Mouse (Mus musculus): ENCODE data around the gene 2410131K14Rik. TPM values are rescaled to one million over a fixed set of nuclear protein-coding genes. Genes with fewer than 3 reads are reported as not detected.

Gene 2410131K14Rik
- polyA plus RNA-seq, 1 experiment from 2014 or later: 8.5 TPM

DNA sequence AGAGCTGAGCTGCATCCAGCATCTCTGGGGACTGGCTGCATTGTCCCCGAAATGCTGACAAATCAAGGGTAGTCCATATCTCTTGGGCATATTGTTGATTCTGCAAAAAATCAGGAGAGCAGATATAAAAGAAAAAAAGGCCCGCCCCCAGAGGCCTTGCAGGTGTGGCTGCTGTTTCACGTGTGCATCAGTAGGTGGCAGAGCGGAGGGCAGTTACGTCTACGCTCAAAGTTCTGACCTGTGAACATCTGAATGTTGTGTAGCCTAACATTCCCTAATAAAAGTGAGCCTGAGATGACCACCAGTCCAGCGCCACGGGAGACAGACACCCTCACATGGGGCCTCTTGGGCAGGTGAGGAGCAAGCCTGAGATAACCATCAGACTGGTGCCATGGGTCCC, 21.3 kb downstream of the 2410131K14Rik start:
- H3K4me2 ChIP-seq (ENCODE audit: low read length): no peak overlapping the region
- DNase-seq (ENCODE audit: low spot score) (no peak), ATAC-seq (replicated peaks; ENCODE audit: low FRiP score, low TSS enrichment, low read depth) (no peak)
- WGBS: 32% methylated on average over 8 of the region's 8 CpGs
- peaks cover 14% of the 10 kb centered on the region for H3K36me3 ChIP-seq (ENCODE audit: control insufficient read depth, insufficient read depth, low read length)
- H3K4me1 ChIP-seq (replicated peaks; ENCODE audit: control insufficient read depth, insufficient read depth, low read length): no peaks in the 10 kb centered on the region
- no peak overlapping the region for H3K9ac ChIP-seq (ENCODE audit: low read length)
- H3K27me3 ChIP-seq (replicated peaks; ENCODE audit: control insufficient read depth, insufficient read depth, low read length): no peaks in the 10 kb centered on the region
- H3K27ac ChIP-seq (ENCODE audit: low read depth): no peak overlapping the region
- no peak overlapping the region for H3K4me3 ChIP-seq (ENCODE audit: low read depth, low read length)
- no peaks in the 10 kb centered on the region for H3K9me3 ChIP-seq (ENCODE audit: control insufficient read depth, low read length)

GRCm38 (mm10) chr5:118268987-118269386, 24.0 kb downstream of the 2410131K14Rik start:
- ATAC-seq (replicated peaks; ENCODE audit: low FRiP score, low TSS enrichment, low read depth): peak; percentile 79; the same call in 1 of the 2 replicates
- Histone ChIP-seq H3K27ac (ENCODE audit: low read depth) (no peak overlapping the region), H3K36me3 (ENCODE audit: control insufficient read depth, insufficient read depth, low read length) (no peaks in the 10 kb centered on the region), H3K9ac (ENCODE audit: low read length) (no peak overlapping the region), H3K4me2 (ENCODE audit: low read length) (peak overlapping the region; percentile 37), H3K4me3 (ENCODE audit: low read depth, low read length) (no peak overlapping the region), H3K9me3 (ENCODE audit: control insufficient read depth, low read length) (no peaks in the 10 kb centered on the region), H3K27me3 (replicated peaks; ENCODE audit: control insufficient read depth, insufficient read depth, low read length) (peaks cover 14% of the 10 kb centered on the region; the same call in 1 of the 2 replicates), H3K4me1 (replicated peaks; ENCODE audit: control insufficient read depth, insufficient read depth, low read length) (no peaks in the 10 kb centered on the region)
- WGBS: 1% methylated on average over 13 of the region's 13 CpGs
- DNase-seq (ENCODE audit: low spot score): peak; percentile 98

GRCm38 (mm10) chr5:118271449-118272110, 26.6 kb downstream of the 2410131K14Rik start:
- Histone ChIP-seq H3K27ac (ENCODE audit: low read depth) (no peak overlapping the region), H3K4me3 (ENCODE audit: low read depth, low read length) (no peak overlapping the region), H3K9me3 (ENCODE audit: control insufficient read depth, low read length) (no peaks in the 10 kb centered on the region), H3K4me2 (ENCODE audit: low read length) (no peak overlapping the region), H3K4me1 (replicated peaks; ENCODE audit: control insufficient read depth, insufficient read depth, low read length) (no peaks in the 10 kb centered on the region; the same call in 1 of the 2 replicates), H3K9ac (ENCODE audit: low read length) (no peak overlapping the region), H3K27me3 (replicated peaks; ENCODE audit: control insufficient read depth, insufficient read depth, low read length) (peaks cover 14% of the 10 kb centered on the region; the same call in 1 of the 2 replicates), H3K36me3 (ENCODE audit: control insufficient read depth, insufficient read depth, low read length) (no peaks in the 10 kb centered on the region)
- WGBS: 67% methylated on average over 10 of the region's 10 CpGs
- DNase-seq (ENCODE audit: low spot score) (no peak), ATAC-seq (replicated peaks; ENCODE audit: low FRiP score, low TSS enrichment, low read depth) (no peak)

GRCm38 (mm10) chr5:118273446-118273845, 28.4 kb downstream of the 2410131K14Rik start:
- Histone ChIP-seq H3K27ac (ENCODE audit: low read depth) (no peak overlapping the region), H3K4me2 (ENCODE audit: low read length) (no peak overlapping the region), H3K4me3 (ENCODE audit: low read depth, low read length) (no peak overlapping the region), H3K9ac (ENCODE audit: low read length) (no peak overlapping the region), H3K9me3 (ENCODE audit: control insufficient read depth, low read length) (no peaks in the 10 kb centered on the region), H3K27me3 (replicated peaks; ENCODE audit: control insufficient read depth, insufficient read depth, low read length) (peaks cover 14% of the 10 kb centered on the region; the same call in 1 of the 2 replicates), H3K36me3 (ENCODE audit: control insufficient read depth, insufficient read depth, low read length) (no peaks in the 10 kb centered on the region), H3K4me1 (replicated peaks; ENCODE audit: control insufficient read depth, insufficient read depth, low read length) (no peaks in the 10 kb centered on the region; the same call in 1 of the 2 replicates)
- ATAC-seq (replicated peaks; ENCODE audit: low FRiP score, low TSS enrichment, low read depth): no peak
- WGBS: 76% methylated on average over 7 of the region's 7 CpGs
- DNase-seq (ENCODE audit: low spot score): no peak

DNA sequence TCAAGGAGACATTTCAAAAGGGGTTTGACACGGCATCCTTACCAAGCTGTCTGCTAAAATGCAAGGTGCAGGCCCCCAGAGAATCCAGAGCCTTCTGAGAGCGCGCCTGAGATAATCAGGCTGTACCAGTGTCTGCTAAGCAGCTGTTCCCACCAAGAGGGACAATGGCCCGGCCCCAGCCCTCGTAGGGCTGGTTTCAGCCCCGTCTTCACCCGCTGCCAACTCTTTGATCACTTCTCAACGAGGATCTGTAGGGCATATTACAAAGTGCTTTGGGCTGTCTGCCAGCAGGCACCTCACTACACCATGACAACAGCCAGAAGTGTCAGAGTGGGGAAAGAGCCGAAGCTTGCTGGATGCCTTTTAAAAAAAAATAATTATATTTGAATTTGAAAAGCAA, 29.5 kb downstream of the 2410131K14Rik start:
- peaks cover 14% of the 10 kb centered on the region; the same call in 1 of the 2 replicates for H3K27me3 ChIP-seq (replicated peaks; ENCODE audit: control insufficient read depth, insufficient read depth, low read length)
- WGBS: 32% methylated on average over 9 of the region's 9 CpGs
- H3K4me2 ChIP-seq (ENCODE audit: low read length): no peak overlapping the region
- no peak for ATAC-seq (replicated peaks; ENCODE audit: low FRiP score, low TSS enrichment, low read depth)
- H3K27ac ChIP-seq (ENCODE audit: low read depth): no peak overlapping the region
- no peak overlapping the region for H3K4me3 ChIP-seq (ENCODE audit: low read depth, low read length)
- no peaks in the 10 kb centered on the region; the same call in 1 of the 2 replicates for H3K4me1 ChIP-seq (replicated peaks; ENCODE audit: control insufficient read depth, insufficient read depth, low read length)
- H3K36me3 ChIP-seq (ENCODE audit: control insufficient read depth, insufficient read depth, low read length): no peaks in the 10 kb centered on the region
- H3K9me3 ChIP-seq (ENCODE audit: control insufficient read depth, low read length): no peaks in the 10 kb centered on the region
- H3K9ac ChIP-seq (ENCODE audit: low read length): no peak overlapping the region
- no peak for DNase-seq (ENCODE audit: low spot score)

DNA sequence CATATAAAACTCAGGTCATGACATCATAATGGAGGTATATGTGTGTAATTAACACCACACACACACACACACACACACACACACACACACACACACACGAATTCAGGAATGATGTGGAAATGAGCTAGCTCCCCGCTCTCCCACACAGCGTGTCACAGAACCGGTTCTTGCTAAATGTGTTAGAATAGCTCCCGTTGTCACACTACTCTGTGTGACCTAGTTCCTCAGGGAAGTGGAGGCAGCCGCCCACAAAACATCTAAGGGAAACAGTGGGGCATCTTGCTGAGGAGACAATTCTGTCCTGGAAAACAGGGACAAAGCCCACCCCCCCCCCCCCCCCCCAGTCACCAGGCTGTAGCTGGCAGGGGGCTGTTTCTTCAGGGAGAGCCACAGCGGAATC, 31.3 kb downstream of the 2410131K14Rik start:
- 65% methylated on average over 7 of the region's 7 CpGs for WGBS
- H3K4me2 ChIP-seq (ENCODE audit: low read length): no peak overlapping the region
- no peak overlapping the region for H3K27ac ChIP-seq (ENCODE audit: low read depth)
- ATAC-seq (replicated peaks; ENCODE audit: low FRiP score, low TSS enrichment, low read depth) (no peak), DNase-seq (ENCODE audit: low spot score) (no peak)
- no peaks in the 10 kb centered on the region for H3K9me3 ChIP-seq (ENCODE audit: control insufficient read depth, low read length)
- H3K9ac ChIP-seq (ENCODE audit: low read length): no peak overlapping the region
- no peaks in the 10 kb centered on the region; the same call in 1 of the 2 replicates for H3K4me1 ChIP-seq (replicated peaks; ENCODE audit: control insufficient read depth, insufficient read depth, low read length)
- no peaks in the 10 kb centered on the region for H3K36me3 ChIP-seq (ENCODE audit: control insufficient read depth, insufficient read depth, low read length)
- no peak overlapping the region for H3K4me3 ChIP-seq (ENCODE audit: low read depth, low read length)
- H3K27me3 ChIP-seq (replicated peaks; ENCODE audit: control insufficient read depth, insufficient read depth, low read length): peaks cover 14% of the 10 kb centered on the region; the same call in 1 of the 2 replicates

DNA sequence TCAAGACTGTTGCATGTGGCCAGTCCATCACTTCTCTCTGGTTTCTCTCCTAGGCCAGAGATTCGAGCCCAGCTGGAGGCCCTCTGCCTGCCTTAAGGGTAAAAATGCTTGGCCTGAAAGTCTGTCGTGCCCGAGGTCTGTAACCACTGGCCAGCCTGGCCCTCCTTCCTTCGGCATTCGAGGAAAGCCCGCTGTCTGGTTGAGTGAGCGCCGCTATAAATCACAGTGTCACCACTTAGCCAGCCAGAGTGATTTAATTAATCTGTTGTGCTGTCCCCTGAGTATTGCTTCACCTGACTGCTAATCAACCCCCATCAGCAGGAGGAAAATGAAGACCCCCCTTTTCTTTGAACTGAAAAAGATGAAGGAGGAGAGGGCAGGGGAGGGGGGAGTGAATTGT, 31.7 kb downstream of the 2410131K14Rik start:
- WGBS: 27% methylated on average over 8 of the region's 8 CpGs
- Histone ChIP-seq H3K27me3 (replicated peaks; ENCODE audit: control insufficient read depth, insufficient read depth, low read length) (peaks cover 11% of the 10 kb centered on the region; the same call in 1 of the 2 replicates), H3K9ac (ENCODE audit: low read length) (no peak overlapping the region), H3K36me3 (ENCODE audit: control insufficient read depth, insufficient read depth, low read length) (no peaks in the 10 kb centered on the region), H3K4me3 (ENCODE audit: low read depth, low read length) (no peak overlapping the region), H3K9me3 (ENCODE audit: control insufficient read depth, low read length) (no peaks in the 10 kb centered on the region), H3K27ac (ENCODE audit: low read depth) (no peak overlapping the region), H3K4me1 (replicated peaks; ENCODE audit: control insufficient read depth, insufficient read depth, low read length) (no peaks in the 10 kb centered on the region; the same call in 1 of the 2 replicates), H3K4me2 (ENCODE audit: low read length) (no peak overlapping the region)
- ATAC-seq (replicated peaks; ENCODE audit: low FRiP score, low TSS enrichment, low read depth) (no peak), DNase-seq (ENCODE audit: low spot score) (no peak)

- no peak overlapping the region for H3K4me2 ChIP-seq (ENCODE audit: low read length)
- no peaks in the 10 kb centered on the region for H3K36me3 ChIP-seq (ENCODE audit: control insufficient read depth, insufficient read depth, low read length)
- ATAC-seq (replicated peaks; ENCODE audit: low FRiP score, low TSS enrichment, low read depth) (no peak), DNase-seq (ENCODE audit: low spot score) (no peak)
- no peak overlapping the region for H3K4me3 ChIP-seq (ENCODE audit: low read depth, low read length)
- H3K9ac ChIP-seq (ENCODE audit: low read length): no peak overlapping the region
- H3K27me3 ChIP-seq (replicated peaks; ENCODE audit: control insufficient read depth, insufficient read depth, low read length): 0 out of 2 replicates have a peak, but pooled peaks cover 5% of the 10 kb centered on the region
- H3K4me1 ChIP-seq (replicated peaks; ENCODE audit: control insufficient read depth, insufficient read depth, low read length): no peaks in the 10 kb centered on the region; the same call in 1 of the 2 replicates
- 87% methylated on average over 18 of the region's 18 CpGs for WGBS
- H3K9me3 ChIP-seq (ENCODE audit: control insufficient read depth, low read length): no peaks in the 10 kb centered on the region
- no peak overlapping the region for H3K27ac ChIP-seq (ENCODE audit: low read depth)
Measured at GRCm38 (mm10) chr5:118277741-118278495, 32.9 kb downstream of the 2410131K14Rik start.
